Mouse (Mus musculus) mature B cell (primary cell): Measurements from ENCODE around the gene Olfr1301.

Source experiments
- in situ Hi-C: fragments of 300-500 bp; cut with MboI; formaldehyde crosslinking; loops from 2 replicates; pipeline ENCODE4 v1.14.3; 2019

Olfr1301 gene

GRCm38 (mm10) chr2:111750706-111751105, at the start of gene Olfr1301:
Gene Olfr1301 (plus strand): TSS chr2:111751006.
- in situ Hi-C loops = no loop called here

- in situ Hi-C loops = no loop called here
These were observed 24.1 kb upstream of the Olfr1301 start for GRCm38 (mm10) chr2:111726739-111727138.

- in situ Hi-C loops = no loop called here
These were observed 26.3 kb downstream of the Olfr1301 start, which contains the start of gene Olfr1302 for GRCm38 (mm10) chr2:111777129-111777528. Gene Olfr1302 (plus strand): TSS chr2:111777429.
